Mouse (Mus musculus): ENCODE results near the gene Grrp1. TPM values are rescaled to one million over a fixed set of nuclear protein-coding genes. Genes with fewer than 3 reads are reported as not detected.

The Grrp1 gene
- polyA plus RNA-seq, 1 experiment from 2014 or later: 18.9 TPM

- WGBS: 67% methylated on average over 9 of the region's 9 CpGs
- no peak for ATAC-seq (ENCODE audit: low FRiP score, low read depth)
- H3K36me3 ChIP-seq: no peaks in the 10 kb centered on the region
Observed at GRCm38 (mm10) chr4:134265860-134266585, 12.1 kb upstream of the Grrp1 start.

GRCm38 (mm10) chr4:134263191-134263590 lies 9.3 kb upstream of the Grrp1 start:
- 36% methylated on average over 6 of the region's 6 CpGs for WGBS
- no peak overlapping the region for H3K27ac ChIP-seq (replicated peaks)
- no peak overlapping the region for H3K4me3 ChIP-seq

More at GRCm38 (mm10) chr4:134265860-134266585, 12.1 kb upstream of the Grrp1 start:
- H3K4me2 ChIP-seq: no peak overlapping the region
- no peak overlapping the region for H3K4me3 ChIP-seq
- H3K27ac ChIP-seq (replicated peaks): no peak overlapping the region
- no peaks in the 10 kb centered on the region for H3K27me3 ChIP-seq
- H3K9me3 ChIP-seq: no peaks in the 10 kb centered on the region
- no peaks in the 10 kb centered on the region for H3K4me1 ChIP-seq (replicated peaks)
- H3K9ac ChIP-seq: no peak overlapping the region

GRCm38 (mm10) chr4:134258354-134258753 lies 4.4 kb upstream of the Grrp1 start:
- Histone ChIP-seq H3K36me3 (no peaks in the 10 kb centered on the region), H3K4me1 (replicated peaks) (peaks cover 10% of the 10 kb centered on the region), H3K9ac (no peak overlapping the region), H3K4me2 (no peak overlapping the region), H3K27me3 (peaks cover 23% of the 10 kb centered on the region), H3K9me3 (no peaks in the 10 kb centered on the region), H3K27ac (replicated peaks) (no peak overlapping the region), H3K4me3 (no peak overlapping the region)
- no peak for ATAC-seq (ENCODE audit: low FRiP score, low read depth)
- WGBS: 71% methylated on average over 11 of the region's 11 CpGs

More at GRCm38 (mm10) chr4:134263191-134263590, 9.3 kb upstream of the Grrp1 start:
- Histone ChIP-seq H3K9ac (no peak overlapping the region), H3K36me3 (no peaks in the 10 kb centered on the region), H3K27me3 (no peaks in the 10 kb centered on the region), H3K4me1 (replicated peaks) (no peaks in the 10 kb centered on the region), H3K4me2 (no peak overlapping the region), H3K9me3 (no peaks in the 10 kb centered on the region)
- no peak for ATAC-seq (ENCODE audit: low FRiP score, low read depth)

- ATAC-seq (ENCODE audit: low FRiP score, low read depth): no peak
- H3K4me1 ChIP-seq (replicated peaks): peaks cover 15% of the 10 kb centered on the region
- peaks cover 30% of the 10 kb centered on the region for H3K27me3 ChIP-seq
- no peak overlapping the region for H3K4me2 ChIP-seq
- H3K27ac ChIP-seq (replicated peaks): no peak overlapping the region
- H3K9ac ChIP-seq: no peak overlapping the region
- H3K36me3 ChIP-seq: no peaks in the 10 kb centered on the region
- H3K9me3 ChIP-seq: no peaks in the 10 kb centered on the region
- 11% methylated on average over 11 of the region's 11 CpGs for WGBS
- no peak overlapping the region for H3K4me3 ChIP-seq
Observed at GRCm38 (mm10) chr4:134257198-134258009, 3.5 kb upstream of the Grrp1 start.

GRCm38 (mm10) chr4:134256407-134257197 lies 2.7 kb upstream of the Grrp1 start:
- Histone ChIP-seq H3K9ac (no peak overlapping the region), H3K4me3 (no peak overlapping the region), H3K27ac (replicated peaks) (peak overlapping the region; percentile 19; the same call in 1 of the 2 replicates), H3K36me3 (no peaks in the 10 kb centered on the region), H3K27me3 (peaks cover 36% of the 10 kb centered on the region), H3K4me2 (no peak overlapping the region), H3K9me3 (no peaks in the 10 kb centered on the region), H3K4me1 (replicated peaks) (peaks cover 23% of the 10 kb centered on the region)
- no peak for ATAC-seq (ENCODE audit: low FRiP score, low read depth)
- 7% methylated on average over 19 of the region's 19 CpGs for WGBS

GRCm38 (mm10) chr4:134255854-134256253 lies 1.9 kb upstream of the Grrp1 start:
- peaks cover 36% of the 10 kb centered on the region for H3K27me3 ChIP-seq
- H3K9ac ChIP-seq: no peak overlapping the region
- 0 out of 2 replicates have a peak overlapping the region, but pooled peaks have one; percentile 19 for H3K27ac ChIP-seq (replicated peaks)
- WGBS: 19% methylated on average over 4 of the region's 4 CpGs
- no peaks in the 10 kb centered on the region for H3K36me3 ChIP-seq
- no peaks in the 10 kb centered on the region for H3K9me3 ChIP-seq
- H3K4me3 ChIP-seq: no peak overlapping the region
- ATAC-seq (ENCODE audit: low FRiP score, low read depth): no peak
- no peak overlapping the region for H3K4me2 ChIP-seq
- H3K4me1 ChIP-seq (replicated peaks): peaks cover 30% of the 10 kb centered on the region

- Histone ChIP-seq H3K4me2 (no peak overlapping the region), H3K36me3 (no peaks in the 10 kb centered on the region), H3K4me3 (no peak overlapping the region), H3K9ac (no peak overlapping the region), H3K27ac (replicated peaks) (no peak overlapping the region), H3K27me3 (peaks cover 36% of the 10 kb centered on the region), H3K4me1 (replicated peaks) (peaks cover 40% of the 10 kb centered on the region), H3K9me3 (no peaks in the 10 kb centered on the region)
- WGBS: 23% methylated on average over 3 of the region's 3 CpGs
- no peak for ATAC-seq (ENCODE audit: low FRiP score, low read depth)
Observed at GRCm38 (mm10) chr4:134254835-134255234, 929 bp upstream of the Grrp1 start.

- H3K4me1 ChIP-seq (replicated peaks): peaks cover 50% of the 10 kb centered on the region
Observed at GRCm38 (mm10) chr4:134252911-134253721, 790 bp downstream of the Grrp1 start.

GRCm38 (mm10) chr4:134252131-134252910 lies 1.6 kb downstream of the Grrp1 start:
- Histone ChIP-seq H3K4me1 (replicated peaks) (peaks cover 50% of the 10 kb centered on the region), H3K27ac (replicated peaks) (peak overlapping the region; percentile 86), H3K4me3 (peak overlapping the region; percentile 56), H3K4me2 (peak overlapping the region; percentile 89), H3K36me3 (no peaks in the 10 kb centered on the region), H3K9ac (peak overlapping the region; percentile 61), H3K9me3 (no peaks in the 10 kb centered on the region), H3K27me3 (peaks cover 48% of the 10 kb centered on the region)
- ATAC-seq (ENCODE audit: low FRiP score, low read depth): peak; percentile 13; the same call in 1 of the 2 replicates
- 7% methylated on average over 22 of the region's 22 CpGs for WGBS

More at GRCm38 (mm10) chr4:134252911-134253721, 790 bp downstream of the Grrp1 start:
- H3K4me2 ChIP-seq: peak overlapping the region; percentile 89
- peak overlapping the region; percentile 86; the same call in 1 of the 2 replicates for H3K27ac ChIP-seq (replicated peaks)
- WGBS: 9% methylated on average over 15 of the region's 15 CpGs
- peaks cover 42% of the 10 kb centered on the region for H3K27me3 ChIP-seq
- no peak for ATAC-seq (ENCODE audit: low FRiP score, low read depth)
- H3K36me3 ChIP-seq: no peaks in the 10 kb centered on the region
- no peaks in the 10 kb centered on the region for H3K9me3 ChIP-seq
- 0 out of 2 replicates have a peak overlapping the region, but pooled peaks have one; percentile 3 for H3K9ac ChIP-seq
- peak overlapping the region; percentile 56 for H3K4me3 ChIP-seq

GRCm38 (mm10) chr4:134251241-134252130 lies 2.4 kb downstream of the Grrp1 start:
- H3K4me2 ChIP-seq: peak overlapping the region; percentile 89
- peaks cover 53% of the 10 kb centered on the region for H3K4me1 ChIP-seq (replicated peaks)
- peak overlapping the region; percentile 61 for H3K9ac ChIP-seq
- H3K27ac ChIP-seq (replicated peaks): peak overlapping the region; percentile 86
- WGBS: under 1% methylated on average over 85 of the region's 91 CpGs
- peak overlapping the region; percentile 56 for H3K4me3 ChIP-seq
- H3K27me3 ChIP-seq: peaks cover 51% of the 10 kb centered on the region
- peak; percentile 67 for ATAC-seq (ENCODE audit: low FRiP score, low read depth)
- no peaks in the 10 kb centered on the region for H3K9me3 ChIP-seq
- H3K36me3 ChIP-seq: no peaks in the 10 kb centered on the region
